Mouse (Mus musculus) testis, postnatal 14 days (tissue): ENCODE data around the gene Kcnip4.

ENCODE experiments used
- DNase-seq: peaks from one replicate; pipeline ENCODE4 v3.0.0; 2021; ENCODE audit warnings: low spot score

Gene Kcnip4

DNA sequence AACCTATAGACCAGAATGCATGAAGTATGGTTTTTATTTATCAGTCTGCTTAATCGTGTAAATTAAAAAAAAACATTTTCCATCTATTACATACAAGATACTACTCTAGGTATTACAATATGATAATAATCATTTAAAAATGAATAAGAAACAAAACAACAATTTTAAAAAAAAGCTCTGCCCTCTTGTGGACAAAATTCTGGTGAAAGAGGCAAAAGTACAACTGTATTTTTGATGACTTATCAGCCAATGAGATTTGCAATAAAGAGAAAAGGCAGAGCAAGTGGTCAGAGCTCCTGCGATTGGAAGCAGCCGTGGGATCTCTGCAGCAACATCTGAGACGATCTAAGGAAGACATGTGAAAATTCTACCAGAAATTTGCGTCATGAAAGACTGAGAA is 172.6 kb downstream of the Kcnip4 start:
- no peak for DNase-seq

DNA sequence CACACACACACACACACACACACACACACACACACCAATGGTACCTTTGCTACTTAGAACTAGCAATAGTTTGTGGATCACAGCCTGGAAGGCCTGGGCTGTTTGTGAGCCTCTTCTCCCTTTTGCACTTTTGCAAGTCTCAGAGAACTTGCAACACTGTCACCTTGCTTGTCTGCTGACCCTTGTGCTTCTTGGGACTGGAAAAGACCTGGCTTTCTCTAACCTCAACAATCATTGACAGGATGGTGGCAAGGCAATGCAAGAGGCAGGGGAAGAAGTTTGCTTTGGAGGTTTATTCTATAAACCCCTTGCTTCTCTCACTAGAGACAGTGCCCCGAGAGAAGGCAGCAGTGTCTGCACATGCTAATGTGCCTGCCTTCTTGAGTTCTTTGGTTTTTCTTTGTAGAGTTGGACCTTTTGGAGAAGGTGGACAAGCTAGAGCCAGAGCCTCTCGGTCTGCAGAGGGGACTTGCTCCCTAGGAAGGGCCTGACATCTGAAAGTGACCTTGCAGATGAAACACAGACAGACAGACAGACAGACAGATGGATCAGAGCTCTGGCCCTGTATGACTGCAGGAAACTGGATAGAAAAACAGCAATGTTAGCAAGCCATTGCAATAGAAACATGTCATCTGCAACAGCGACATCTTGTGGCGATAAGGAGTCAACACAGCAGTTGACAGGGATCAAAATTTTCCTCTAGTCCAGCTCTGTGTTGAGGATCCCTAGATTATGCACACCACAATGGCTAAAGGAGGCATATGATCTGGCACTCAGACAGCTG is 174.4 kb downstream of the Kcnip4 start:
- no peak for DNase-seq

DNA sequence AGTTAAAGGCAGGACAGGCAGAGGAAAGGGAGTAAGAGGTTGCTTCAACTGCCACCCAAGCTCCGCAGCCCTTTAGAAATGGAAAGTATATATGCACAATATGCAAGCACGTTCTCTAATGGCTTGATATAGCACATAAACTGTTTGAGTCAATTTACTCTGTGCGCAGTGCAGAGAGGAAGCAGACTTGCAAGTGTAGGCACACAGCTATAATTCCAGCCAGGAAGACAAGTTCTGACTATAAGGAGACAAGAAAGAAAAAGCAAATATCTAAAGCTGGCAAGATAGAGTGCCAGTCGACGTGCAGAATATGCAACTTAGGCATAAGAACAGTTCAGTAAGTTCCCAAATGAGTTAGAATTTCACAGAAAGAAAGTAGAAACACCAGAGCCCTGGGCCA is 175.2 kb downstream of the Kcnip4 start:
- no peak for DNase-seq

DNA sequence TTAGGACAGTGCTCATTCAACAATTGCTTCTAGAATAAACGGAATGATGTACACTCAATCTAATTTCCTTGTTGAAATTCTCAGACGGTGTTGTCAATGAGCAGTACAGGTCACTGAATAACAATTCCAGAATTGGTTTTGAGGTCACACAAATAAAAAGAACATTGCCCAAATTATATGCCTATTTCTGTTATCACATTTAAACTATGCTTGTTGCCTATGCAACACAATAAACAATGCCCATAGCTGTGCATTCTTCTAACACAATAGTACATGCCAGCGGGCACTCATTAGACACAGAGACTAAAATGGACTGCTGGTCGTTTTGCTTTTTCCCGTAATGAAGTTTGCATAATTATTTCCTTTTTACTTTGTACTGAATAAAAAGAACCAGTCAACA is 176.2 kb downstream of the Kcnip4 start:
- DNase-seq: no peak

DNA sequence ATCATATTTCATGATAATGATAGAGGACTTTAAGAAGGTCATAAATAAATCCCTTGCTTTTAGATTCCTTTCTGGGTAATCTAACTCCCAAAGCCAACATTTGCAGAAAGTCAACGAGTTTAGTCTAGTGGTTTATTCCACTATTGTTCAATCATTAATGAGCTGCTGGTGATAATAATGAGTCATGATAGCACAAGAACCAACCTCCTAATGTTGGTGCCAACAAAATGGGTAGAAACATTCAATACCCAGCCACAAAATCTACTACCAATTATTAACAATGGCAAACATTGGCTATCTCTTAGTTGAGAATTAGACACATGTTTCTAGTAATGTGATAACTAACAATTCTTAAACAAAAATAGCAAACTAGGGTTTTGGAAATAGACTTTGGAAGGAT is 180.1 kb downstream of the Kcnip4 start:
- no peak for DNase-seq

DNA sequence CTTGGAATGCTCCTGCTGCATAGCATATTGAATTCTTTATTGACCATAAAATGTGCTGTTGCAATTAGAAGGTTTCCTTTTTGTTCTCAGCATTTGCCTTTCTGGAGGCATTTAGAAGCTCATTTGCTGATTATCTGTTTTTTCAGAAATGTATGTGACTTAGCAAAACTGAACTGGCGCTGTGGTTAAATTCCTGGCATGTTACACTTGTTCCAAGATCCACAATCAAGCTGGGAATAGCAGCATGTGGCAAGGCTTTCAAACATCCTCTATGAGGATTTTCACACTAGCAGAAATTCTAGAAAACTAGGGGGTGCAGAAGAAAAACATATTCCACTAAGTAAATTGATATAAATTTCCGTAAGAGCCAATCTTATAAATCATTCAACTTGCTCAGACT is 187.5 kb downstream of the Kcnip4 start:
- DNase-seq: no peak

DNA sequence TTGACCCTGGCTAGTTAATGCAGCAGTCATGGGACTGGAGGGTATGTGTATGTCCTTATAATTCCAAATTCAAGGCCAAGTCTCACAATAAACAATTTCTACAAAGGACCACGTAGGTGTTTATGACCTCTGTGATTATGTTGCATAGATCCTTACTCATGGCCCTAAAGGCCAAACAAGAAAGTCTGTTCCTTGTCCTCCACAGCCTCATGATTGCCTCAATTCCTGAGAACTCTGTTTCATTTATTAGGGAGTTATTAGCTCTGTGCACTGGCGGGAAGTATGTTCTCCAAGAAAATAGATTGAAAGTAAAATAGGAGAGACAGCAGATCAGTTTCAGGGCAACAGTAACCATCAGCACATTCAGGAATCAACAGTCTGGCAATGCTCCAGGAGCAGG is 191.6 kb downstream of the Kcnip4 start:
- DNase-seq: no peak

DNA sequence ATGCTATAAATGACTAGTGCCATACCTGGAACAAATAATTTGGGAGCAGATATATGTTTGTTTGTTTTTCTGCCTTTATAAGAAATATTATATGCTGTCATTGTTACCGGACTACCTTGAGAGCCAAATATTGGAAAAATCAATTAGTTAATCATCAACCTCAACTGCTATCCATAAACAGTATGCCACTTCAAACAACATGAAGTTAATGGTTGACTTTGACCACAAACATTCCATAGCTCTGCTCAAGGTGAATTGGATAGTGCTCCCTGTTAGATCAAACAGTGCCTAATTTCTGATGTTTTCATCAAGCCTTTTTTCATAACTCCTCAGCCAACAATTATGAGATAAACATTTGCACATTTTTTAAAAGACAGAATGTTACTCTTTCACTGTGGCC is 195.7 kb downstream of the Kcnip4 start:
- DNase-seq: no peak

DNA sequence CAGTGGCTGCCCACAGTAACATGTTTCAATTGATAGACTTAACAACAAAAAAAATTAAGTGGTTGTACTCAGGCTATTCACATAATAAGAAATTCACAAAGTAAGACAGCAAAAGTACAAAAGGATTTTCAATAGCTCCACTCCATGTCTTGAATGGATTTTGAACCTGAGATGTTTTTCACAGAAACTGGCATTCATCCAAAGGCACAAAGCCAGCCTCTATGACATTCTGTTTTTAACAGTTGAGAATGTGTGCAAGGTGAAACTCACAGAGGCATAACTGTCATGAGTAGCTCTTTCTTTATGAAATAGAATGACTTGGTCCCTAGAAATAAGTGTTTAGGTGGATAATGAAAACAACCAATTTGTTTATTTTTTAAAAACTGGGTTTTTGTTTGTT is 206.0 kb downstream of the Kcnip4 start:
- DNase-seq: no peak

DNA sequence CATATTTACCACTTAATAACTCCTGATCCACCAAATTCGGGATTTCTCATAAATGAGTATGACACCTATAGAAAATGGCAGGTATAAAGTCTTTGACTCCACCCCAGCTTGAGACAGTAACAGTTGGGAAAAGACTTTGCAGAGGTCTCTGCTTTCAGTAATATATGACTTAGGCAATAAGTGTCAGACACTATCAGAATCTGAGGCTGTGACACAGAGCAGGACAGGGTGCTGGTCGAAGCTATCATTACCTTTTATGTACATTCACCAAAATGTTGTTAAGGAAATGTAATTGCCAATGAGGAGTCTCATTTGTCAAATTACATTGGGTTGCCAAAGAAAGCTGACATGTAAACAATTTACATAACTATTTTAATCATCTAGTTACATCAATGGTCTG is 206.8 kb downstream of the Kcnip4 start:
- no peak for DNase-seq

DNA sequence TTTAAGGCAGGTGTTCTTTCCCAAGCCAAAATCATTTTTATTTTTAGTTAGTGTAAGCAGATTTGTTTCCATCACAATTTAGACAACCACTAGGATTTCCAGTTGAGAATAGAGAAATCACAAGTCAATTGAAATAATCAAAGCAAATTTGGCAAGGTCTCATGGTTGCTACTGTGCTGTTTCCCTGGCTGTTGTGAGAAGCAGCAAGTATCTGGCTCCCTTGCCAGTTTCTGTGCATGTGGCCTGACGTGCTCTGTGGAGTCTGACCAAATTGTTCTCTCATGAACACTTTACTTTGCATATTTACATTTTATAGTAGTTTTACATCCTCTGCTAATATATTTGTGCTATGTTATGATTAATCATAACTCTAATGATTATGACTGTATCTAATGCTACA is 217.9 kb downstream of the Kcnip4 start:
- no peak for DNase-seq

DNA sequence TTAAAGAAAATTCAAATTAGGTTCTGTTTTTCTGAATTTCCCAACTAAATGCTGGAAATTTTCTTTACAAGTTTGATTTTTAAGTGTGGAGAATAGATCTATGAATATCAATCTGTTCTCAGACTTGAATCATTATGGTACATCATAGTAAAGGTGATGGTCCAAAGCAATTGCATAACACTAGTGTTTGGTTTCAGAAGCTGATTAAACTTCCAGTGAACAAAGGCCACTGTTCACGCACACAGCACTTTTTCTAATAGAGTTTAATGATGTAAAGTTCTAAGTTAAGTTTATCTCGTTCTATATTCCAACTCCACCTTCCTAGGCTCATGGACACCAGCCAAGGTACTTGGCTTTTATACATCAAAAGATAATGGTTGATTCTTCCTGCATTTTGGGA is 219.4 kb downstream of the Kcnip4 start:
- no peak for DNase-seq

DNA sequence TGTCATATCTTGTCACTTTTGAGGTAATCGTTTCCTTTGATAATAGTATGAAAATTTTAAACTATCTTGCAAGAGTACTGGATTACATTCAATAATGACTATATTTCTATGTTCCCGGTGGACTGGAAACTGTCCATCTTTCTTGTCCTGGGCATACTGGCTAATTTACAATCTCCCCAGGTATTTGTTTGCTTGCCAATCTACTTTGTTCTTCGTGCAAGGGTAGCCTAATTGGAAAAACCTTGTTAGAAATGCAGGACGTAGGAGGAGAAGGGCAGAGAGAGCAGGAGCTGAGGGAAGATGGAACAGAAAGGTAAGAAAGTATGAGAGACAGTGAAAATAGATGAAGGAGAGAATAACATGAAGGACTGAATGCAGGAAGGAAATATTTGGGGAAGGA is 226.1 kb downstream of the Kcnip4 start:
- DNase-seq: no peak

DNA sequence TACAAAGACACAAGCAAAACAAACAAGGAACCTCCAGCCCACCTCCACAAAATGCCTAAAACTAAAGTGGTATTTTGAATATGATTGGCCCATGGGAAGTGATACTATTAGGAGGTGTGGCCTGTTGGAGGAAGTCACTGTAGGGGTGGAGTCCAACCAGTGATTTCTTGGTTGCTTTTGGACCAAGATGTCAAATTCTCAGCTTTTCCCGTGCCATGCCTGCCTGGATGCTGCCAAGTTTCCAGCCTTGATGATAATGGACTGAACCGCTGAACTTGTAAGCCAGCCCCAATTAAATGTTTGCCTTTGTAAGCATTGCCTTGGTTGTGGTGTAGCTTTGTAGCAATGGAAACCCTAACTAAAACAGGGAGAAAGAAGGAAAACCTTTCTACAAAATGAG is 232.3 kb downstream of the Kcnip4 start:
- no peak for DNase-seq

DNA sequence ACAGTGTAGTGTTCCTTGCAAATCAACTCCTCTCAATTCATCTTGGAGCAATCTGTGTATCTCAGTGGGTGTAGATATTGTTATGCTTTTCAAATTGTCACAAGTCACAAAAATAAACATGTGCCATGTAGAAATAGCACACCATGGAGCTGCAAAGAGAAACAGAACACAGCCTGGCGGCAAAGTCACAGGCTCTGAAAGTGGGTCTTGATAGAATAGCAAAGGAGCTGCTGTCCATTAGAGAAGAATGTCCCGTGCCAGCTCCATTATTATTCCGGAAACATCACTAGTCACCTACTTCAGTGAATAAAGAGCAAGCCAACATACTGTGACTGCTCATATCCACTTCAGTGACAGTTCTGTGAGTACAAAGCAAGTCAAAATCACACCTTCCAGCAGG is 232.9 kb downstream of the Kcnip4 start:
- no peak for DNase-seq

DNA sequence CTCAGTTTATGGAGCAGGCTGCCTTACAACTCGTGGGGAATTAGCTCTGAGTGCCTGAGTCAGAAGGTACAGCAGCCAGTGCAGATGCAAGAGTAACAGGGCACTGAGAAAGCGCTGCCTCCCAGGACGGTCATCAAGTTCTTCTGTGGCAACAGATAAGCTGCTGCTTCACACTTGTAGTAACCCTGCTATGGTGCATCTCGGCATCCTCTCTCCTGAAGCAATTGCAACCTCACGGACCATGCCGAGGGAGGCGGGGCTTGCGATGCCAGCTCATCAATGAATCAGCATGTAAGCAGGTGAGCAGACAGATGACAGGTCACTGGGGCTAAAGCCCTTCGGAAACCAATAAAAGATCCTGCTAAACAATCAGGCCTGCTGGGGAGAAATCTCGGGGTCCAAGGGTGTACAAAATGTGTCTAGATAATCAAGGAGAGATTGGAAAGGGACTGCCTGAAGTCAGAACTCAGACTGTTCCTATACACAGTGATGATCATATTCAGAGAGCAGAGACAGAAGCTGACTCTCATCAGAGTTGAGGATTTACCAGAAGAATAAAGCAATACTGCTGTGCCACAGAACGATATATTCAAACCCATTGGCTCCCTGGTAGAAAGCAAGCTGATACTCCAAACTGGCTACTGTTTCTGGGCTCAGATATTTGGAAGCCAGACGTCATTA is 239.1 kb downstream of the Kcnip4 start:
- no peak for DNase-seq

DNA sequence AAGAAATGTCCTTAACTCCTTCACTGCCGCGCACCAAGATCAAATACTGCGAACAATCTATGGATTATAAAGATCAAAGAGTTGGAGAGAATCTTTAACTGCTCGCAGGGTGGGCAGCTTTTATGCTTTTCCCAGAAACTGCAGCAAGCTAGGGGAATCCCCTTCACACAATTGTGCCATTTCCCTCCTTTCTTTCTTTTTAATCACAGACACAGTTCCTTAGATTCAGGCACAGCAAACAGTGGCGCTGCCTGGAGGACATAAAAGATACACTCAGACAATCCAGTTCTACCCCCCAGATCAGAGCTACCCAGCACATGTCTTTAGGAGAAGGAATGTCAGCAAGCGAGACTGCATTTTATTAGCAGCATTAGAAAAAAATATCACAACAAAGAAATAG is 239.9 kb downstream of the Kcnip4 start:
- DNase-seq: no peak

DNA sequence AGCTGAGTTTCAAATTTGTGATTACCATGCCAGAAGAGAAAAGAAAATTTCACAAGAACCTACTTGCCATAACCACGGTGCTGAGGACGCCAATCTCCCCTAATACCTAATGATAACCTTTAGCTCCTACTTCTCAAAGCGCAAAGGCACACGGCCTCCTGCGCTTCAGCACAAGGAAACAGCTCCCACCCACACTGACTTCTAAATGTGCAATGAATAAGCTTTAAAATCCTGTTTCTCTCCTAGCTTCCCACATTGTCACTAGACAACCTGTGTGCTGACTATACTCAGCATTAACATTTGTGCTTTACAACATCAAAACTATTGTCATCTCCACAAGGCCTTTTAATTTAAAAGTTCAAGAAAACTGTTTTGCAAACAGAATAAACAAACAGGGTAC is 241.3 kb downstream of the Kcnip4 start:
- DNase-seq: no peak

DNA sequence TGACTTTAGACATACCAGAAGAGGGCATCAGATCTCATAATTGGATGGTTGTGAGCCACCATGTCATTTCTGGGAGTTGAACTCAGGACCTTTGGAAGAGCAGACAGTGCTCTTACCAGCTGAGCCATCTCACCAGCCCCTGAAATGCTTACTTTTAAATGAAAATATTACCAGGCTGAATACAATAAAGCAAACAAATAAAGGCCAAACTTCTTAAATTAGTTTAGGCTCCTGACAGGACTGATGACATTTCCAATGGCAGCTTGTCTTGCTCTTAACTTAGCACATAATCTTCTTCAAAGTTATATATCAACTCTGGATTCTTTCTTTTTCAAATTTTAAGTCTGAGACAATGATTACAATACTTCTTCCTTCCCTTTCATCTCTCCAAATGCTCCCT is 252.8 kb downstream of the Kcnip4 start:
- no peak for DNase-seq

DNA sequence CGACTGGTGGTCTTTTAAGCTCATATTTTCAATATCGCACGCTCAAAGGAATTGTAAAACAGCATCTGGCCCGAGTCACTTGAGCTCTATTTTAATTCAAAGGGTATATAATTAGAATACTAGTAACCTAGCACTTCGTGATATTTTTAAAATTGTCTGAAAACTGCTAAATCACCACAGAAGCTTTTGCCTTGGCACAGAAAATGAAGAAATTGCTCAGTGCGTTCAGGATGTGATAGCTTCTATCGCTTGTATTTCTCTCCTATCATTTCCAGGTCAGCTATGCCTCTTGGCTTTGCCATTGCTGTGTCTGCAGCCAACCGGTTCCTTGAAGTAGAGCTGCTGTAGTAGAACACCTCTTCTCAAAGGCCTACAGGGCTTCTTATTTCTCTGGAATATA is 255.9 kb downstream of the Kcnip4 start:
- no peak for DNase-seq

DNA sequence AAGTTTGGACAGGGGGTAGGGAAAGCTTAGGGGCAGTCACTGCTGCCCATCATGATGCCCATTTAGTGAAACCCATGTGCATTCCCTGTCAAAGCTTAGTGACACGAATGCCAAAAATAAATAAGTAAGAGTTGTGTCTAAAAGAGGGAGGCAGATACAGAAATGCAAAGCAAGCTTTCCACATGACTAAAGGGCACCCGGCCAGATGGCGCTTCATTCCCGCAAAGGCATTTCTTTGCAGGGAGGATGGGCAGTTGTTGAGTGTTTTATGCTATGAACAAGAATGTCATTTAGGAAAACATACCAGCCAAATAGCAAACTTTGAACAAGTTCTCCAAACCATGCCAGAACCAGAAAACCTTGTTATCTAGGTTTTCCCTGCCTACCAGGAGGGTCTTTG is 265.4 kb downstream of the Kcnip4 start:
- no peak for DNase-seq

DNA sequence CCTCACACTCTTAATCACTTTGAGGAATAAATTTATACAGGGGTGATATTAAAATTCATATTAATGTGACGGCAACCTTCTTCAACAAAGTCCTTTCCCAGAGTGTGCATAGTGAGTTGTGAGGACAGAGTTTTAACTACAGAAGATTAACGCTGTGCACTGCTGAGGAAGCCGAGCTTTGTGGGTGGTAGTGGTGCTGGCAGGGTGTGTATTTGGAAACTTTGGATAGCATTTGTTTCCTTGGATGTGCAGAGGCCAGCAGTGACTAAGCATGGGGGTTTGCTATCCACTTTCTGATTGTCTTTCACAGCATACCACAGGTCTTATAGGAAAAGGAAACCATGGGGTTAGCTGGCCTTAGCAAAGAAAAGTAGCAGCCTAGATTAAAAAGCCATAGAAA is 267.9 kb downstream of the Kcnip4 start:
- DNase-seq: no peak

DNA sequence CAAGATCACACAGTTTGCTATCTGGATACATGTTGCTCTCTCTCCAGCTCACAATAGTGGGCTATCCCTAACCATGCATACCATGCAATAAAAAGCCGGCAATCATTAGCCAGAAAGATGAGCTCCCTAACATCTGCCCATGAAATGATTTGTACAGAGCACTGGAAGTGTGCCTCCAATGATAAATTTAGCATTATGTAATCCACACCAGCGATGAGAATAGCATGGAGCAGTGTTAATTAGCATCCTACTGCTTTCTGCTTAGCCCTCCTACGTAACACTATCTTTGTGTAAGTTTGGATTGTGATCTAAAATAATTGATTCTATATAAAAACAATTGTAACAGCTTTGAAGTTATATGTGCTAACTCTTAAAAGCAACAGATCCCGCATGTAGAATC is 268.7 kb downstream of the Kcnip4 start:
- no peak for DNase-seq

DNA sequence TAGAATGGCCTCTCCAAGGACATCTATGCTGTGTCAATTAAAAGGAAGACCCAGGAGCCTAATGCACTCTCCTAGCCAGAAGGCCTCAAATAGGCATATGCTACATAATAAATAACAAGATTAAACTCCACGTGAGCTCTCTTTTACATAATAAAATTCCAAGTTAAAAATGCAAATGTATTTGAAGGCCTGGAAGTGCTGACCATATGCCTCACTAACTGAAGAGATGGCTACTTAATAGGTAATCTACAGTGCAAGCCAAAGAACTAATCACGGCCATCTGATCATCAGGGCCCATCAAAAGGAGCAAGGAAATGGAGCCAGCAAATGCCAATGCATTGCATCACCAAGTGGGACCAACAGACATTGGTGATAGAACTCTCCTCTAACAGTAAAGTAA is 277.6 kb downstream of the Kcnip4 start:
- DNase-seq: no peak
